Mouse (Mus musculus): ENCODE results near the gene Fgd3. TPM values are rescaled to one million over a fixed set of nuclear protein-coding genes. Genes with fewer than 3 reads are reported as not detected.

Gene Fgd3
- total and polyA plus RNA-seq, 3 experiments, result 8.7 to 16.1 (median 14.5) TPM

DNA sequence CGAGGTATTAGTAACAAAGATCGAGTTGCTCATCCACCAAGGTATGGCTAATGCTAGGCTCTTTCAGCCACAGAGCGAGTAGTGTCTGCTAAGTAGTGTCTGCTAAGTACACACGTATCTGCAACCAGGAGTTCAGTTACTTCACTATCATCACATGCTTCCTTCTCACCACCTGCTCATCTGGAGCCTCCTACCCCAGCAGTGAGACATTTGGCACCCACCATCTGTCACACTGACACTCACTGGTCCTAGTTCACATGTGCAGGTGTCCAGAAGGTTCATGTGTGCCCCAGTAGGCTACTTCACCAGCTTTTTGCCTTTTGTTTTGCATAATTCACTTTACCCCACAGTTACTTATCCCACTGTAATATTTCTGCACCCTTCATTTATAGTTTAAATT lies 29.2 kb upstream of the Fgd3 start:
- H3K4me3 ChIP-seq (replicated peaks in 1 of 3; ENCODE audit: low read depth in 2 of 3, low read length in 2 of 3, poor library complexity in 1 of 3), result no peak overlapping the region
- H3K4me2 ChIP-seq (ENCODE audit: insufficient read depth, low read depth, poor library complexity, severe bottlenecking), result no peak overlapping the region
- H3K79me2 ChIP-seq (replicated peaks; ENCODE audit: control insufficient read depth, extremely low read depth, insufficient read depth, poor library complexity, severe bottlenecking), result peaks cover 6% of the 10 kb centered on the region
- H3K27ac ChIP-seq (ENCODE audit: insufficient read depth, low read depth), result no peak overlapping the region
- dilution Hi-C loops (cut with MboI; ENCODE audit: extremely low pct_ligation_motif_present, extremely low pct_unique_long_range_greater_than_20kb, low sequenced_read_pairs), result no loop called here
- H3K4me1 ChIP-seq (ENCODE audit: control insufficient read depth in 1 of 2, insufficient read depth in 2 of 2), result peaks cover 13 to 98% of the 10 kb centered on the region in 2 experiments
- peak; percentile 52 for DNase-seq (ENCODE audit: extremely low read depth)
- no peak for TF ChIP-seq NRF1 (IDR thresholded peaks at IDR 0.05; ENCODE audit: low read depth, low read length)
- TF ChIP-seq ZKSCAN1 (IDR thresholded peaks at IDR 0.05; ENCODE audit: borderline replicate concordance, low read depth, low read length), result no peak
- TF ChIP-seq USF2 (conservative IDR thresholded peaks at IDR 0.05; ENCODE audit: low read depth, low read length), result no peak
- peak; percentile 67; the same call in 1 of the 2 replicates for TF ChIP-seq TCF12 (IDR thresholded peaks at IDR 0.05; ENCODE audit: low read depth, low read length)
- TF ChIP-seq MAX (IDR thresholded peaks at IDR 0.05; ENCODE audit: low read length), result no peak
- no peak for TF ChIP-seq ZMIZ1 (IDR thresholded peaks at IDR 0.05; ENCODE audit: low read depth, low read length)
- TF ChIP-seq ETS1 (conservative IDR thresholded peaks at IDR 0.05; ENCODE audit: low read depth, low read length), result peak; percentile 40
- TF ChIP-seq KAT2A (IDR thresholded peaks at IDR 0.05; ENCODE audit: insufficient replicate concordance, low read length), result no peak
- TF ChIP-seq CHD2 (IDR thresholded peaks at IDR 0.05; ENCODE audit: low read length), result no peak
- TF ChIP-seq MAFK (IDR thresholded peaks at IDR 0.05; ENCODE audit: insufficient replicate concordance, low read length), result no peak
- no peak overlapping the region for H3K9ac ChIP-seq (ENCODE audit: insufficient read depth, low read depth)
- H3K9me3 ChIP-seq (replicated peaks; ENCODE audit: low read length), result no peaks in the 10 kb centered on the region
- H3K36me3 ChIP-seq (replicated peaks in 1 of 2; ENCODE audit: control insufficient read depth in 1 of 2, insufficient read depth in 1 of 2, low read length in 1 of 2), result peaks cover 0 to 25% of the 10 kb centered on the region in 2 experiments
- in situ Hi-C loops (cut with MboI; ENCODE audit: low pct_ligation_motif_present, low pct_unique_long_range_greater_than_20kb, low sequenced_read_pairs), result no loop called here
- H3K27me3 ChIP-seq (replicated peaks), result no peaks in the 10 kb centered on the region

DNA sequence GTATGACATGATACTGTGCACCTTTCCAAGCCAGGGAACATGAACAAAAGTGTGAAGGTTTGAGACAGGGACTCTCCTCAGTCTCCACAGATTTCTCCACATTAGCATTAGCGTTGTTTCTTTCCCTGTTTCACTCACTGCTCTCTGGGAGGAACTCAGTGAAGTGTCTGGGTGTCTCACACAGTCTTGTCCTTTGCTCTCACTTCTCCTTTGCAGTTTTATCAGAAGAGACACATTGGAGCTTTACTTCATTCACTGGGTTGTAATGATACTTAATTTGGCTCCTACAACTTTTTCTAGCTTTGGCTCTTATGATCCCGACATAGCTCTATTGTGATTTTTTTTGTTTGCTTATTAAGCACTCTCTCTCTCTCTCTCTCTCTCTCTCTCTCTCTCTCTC lies 28.4 kb upstream of the Fgd3 start:
- dilution Hi-C loops (cut with MboI; ENCODE audit: extremely low pct_ligation_motif_present, extremely low pct_unique_long_range_greater_than_20kb, low sequenced_read_pairs), result no loop called here
- Histone ChIP-seq H3K27ac (ENCODE audit: insufficient read depth, low read depth) (no peak overlapping the region), H3K9ac (ENCODE audit: insufficient read depth, low read depth) (no peak overlapping the region), H3K79me2 (replicated peaks; ENCODE audit: control insufficient read depth, extremely low read depth, insufficient read depth, poor library complexity, severe bottlenecking) (peaks cover 6% of the 10 kb centered on the region), H3K4me1 (ENCODE audit: control insufficient read depth in 1 of 2, insufficient read depth in 2 of 2) (peaks cover 13 to 98% of the 10 kb centered on the region in 2 experiments), H3K4me2 (ENCODE audit: insufficient read depth, low read depth, poor library complexity, severe bottlenecking) (no peak overlapping the region), H3K4me3 (replicated peaks in 1 of 3; ENCODE audit: low read depth in 2 of 3, low read length in 2 of 3, poor library complexity in 1 of 3) (no peak overlapping the region), H3K27me3 (replicated peaks) (no peaks in the 10 kb centered on the region), H3K9me3 (replicated peaks; ENCODE audit: low read length) (no peaks in the 10 kb centered on the region), H3K36me3 (replicated peaks in 1 of 2; ENCODE audit: control insufficient read depth in 1 of 2, insufficient read depth in 1 of 2, low read length in 1 of 2) (peaks cover 0 to 26% of the 10 kb centered on the region in 2 experiments)
- TF ChIP-seq ZC3H11A (IDR thresholded peaks at IDR 0.05; ENCODE audit: low read depth, low read length) (no peak), NRF1 (IDR thresholded peaks at IDR 0.05; ENCODE audit: low read depth, low read length) (no peak), ELF1 (IDR thresholded peaks at IDR 0.05; ENCODE audit: low read depth, low read length) (no peak), BHLHE40 (IDR thresholded peaks at IDR 0.05; ENCODE audit: low read depth, low read length) (no peak), RCOR1 (conservative IDR thresholded peaks at IDR 0.05; ENCODE audit: low read depth, low read length) (no peak), MAFK (IDR thresholded peaks at IDR 0.05; ENCODE audit: insufficient replicate concordance, low read length) (no peak), USF2 (conservative IDR thresholded peaks at IDR 0.05; ENCODE audit: low read depth, low read length) (no peak), GABPA (IDR thresholded peaks at IDR 0.05; ENCODE audit: insufficient replicate concordance, low read depth, low read length) (no peak), ETS1 (conservative IDR thresholded peaks at IDR 0.05; ENCODE audit: low read depth, low read length) (no peak), EP300 (IDR thresholded peaks at IDR 0.05; ENCODE audit: low read length) (peak; percentile 67), CHD1 (IDR thresholded peaks at IDR 0.05; ENCODE audit: low read depth, low read length) (no peak), E2F4 (IDR thresholded peaks at IDR 0.05; ENCODE audit: insufficient replicate concordance, low read depth, low read length) (no peak), HCFC1 (IDR thresholded peaks at IDR 0.05; ENCODE audit: low read depth, low read length) (no peak), MXI1 (IDR thresholded peaks at IDR 0.05; ENCODE audit: low read depth, low read length) (no peak), UBTF (IDR thresholded peaks at IDR 0.05; ENCODE audit: low read depth, low read length) (no peak), SIN3A (IDR thresholded peaks at IDR 0.05; ENCODE audit: low read length) (no peak), MAX (IDR thresholded peaks at IDR 0.05; ENCODE audit: low read length) (no peak), TCF12 (IDR thresholded peaks at IDR 0.05; ENCODE audit: low read depth, low read length) (no peak), RAD21 (IDR thresholded peaks at IDR 0.05; ENCODE audit: low read depth, low read length) (no peak), POLR2AphosphoS2 (IDR thresholded peaks at IDR 0.05; ENCODE audit: low read depth, low read length) (no peak), JUN (IDR thresholded peaks at IDR 0.05; ENCODE audit: insufficient read depth, low read depth, low read length) (no peak), CTCF (conservative IDR thresholded peaks at IDR 0.05 in 1 of 2, IDR thresholded peaks at IDR 0.05 in 1 of 2; ENCODE audit: low read depth in 2 of 2, low read length in 2 of 2) (no peak), JUND (conservative IDR thresholded peaks at IDR 0.05; ENCODE audit: low read depth, low read length) (0 out of 2 replicates have a peak, but pooled peaks have one; percentile 16), PAX5 (IDR thresholded peaks at IDR 0.05; ENCODE audit: low read length) (no peak), IRF4 (IDR thresholded peaks at IDR 0.05; ENCODE audit: low read depth, low read length) (peak; percentile 73)
- DNase-seq (ENCODE audit: extremely low read depth), result peak; percentile 53
- in situ Hi-C loops (cut with MboI; ENCODE audit: low pct_ligation_motif_present, low pct_unique_long_range_greater_than_20kb, low sequenced_read_pairs), result no loop called here
